Mouse (Mus musculus): ENCODE results near the gene Ppp1r3d.

The Ppp1r3d gene

DNA sequence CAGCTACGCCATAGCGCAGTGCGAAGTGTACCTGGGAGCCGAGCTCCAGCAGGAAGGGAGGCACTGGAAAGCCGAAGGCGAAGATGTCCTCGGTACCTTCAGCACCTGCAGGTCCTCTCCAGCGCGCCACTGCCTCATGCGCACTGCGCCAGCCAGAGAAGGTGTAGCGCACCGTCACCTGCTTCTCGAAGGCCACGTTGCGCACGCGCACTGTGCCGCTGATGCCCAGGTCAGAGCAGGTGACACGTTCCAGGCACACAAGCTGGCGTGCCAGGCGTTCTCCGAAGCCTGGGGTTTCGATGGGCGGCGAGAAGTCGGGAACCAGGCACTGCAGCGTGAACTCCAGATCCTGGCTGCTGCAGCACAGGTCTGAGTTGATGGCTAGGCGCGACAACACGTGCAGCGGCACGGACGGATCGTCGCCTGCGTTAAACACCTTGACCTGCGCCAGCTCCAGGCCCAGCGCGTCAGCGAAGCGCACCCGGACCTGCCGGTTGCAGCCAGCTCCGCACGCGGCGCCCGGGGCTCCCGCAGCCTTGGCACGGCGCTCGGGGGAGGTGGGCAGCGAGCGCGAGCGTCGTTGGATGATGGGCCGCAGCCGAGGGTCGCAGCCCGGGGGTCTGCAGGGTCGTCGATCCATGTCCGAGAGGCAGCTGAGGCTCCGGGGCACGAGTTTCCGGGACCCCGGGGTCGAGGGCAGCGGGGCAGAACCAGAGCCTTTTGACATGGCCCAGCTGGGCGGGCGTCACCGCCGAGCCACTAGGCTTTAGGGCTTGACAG, 601 bp downstream of the Ppp1r3d start:
- no peak for DNase-seq (ENCODE audit: low spot score)

DNA sequence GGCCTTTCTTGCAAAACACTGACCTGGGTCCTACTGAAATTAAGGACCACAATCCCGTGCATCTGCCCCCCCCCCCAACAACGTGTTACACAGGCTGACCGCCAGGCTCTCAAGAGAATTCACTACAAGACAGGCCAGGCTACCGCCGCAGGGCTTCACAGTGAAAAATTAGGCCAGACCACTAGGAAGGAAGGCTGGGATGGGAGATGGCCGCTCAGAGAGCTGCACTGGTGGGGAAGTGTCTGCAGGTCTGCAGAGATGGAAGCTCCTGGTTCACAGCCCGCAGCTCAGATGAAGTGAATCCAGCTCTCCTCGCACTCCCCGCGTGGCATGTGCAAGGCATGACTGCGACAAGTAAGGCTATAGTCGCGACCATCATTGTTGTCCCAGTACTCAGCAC, 1.2 kb downstream of the Ppp1r3d start:
- DNase-seq (ENCODE audit: low spot score) = no peak

DNA sequence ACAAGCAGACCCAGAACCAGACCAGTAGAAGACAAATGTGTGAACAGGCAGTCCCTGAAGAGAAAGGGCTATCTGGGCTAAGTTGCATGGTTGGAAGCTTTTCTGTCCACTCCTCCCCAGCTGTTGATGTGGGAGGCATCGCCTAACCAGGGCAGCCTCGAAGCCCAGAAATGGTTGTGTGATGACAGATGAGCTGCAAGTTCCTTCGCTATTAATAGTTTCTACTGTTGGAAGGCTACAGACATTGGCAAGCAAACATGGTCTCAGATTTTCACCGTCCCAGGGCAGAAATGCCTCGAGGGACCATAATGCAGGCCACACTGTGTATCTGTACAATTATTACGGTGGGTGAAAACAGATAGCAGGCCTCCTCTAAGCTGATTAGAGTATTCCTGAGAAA, 1.7 kb downstream of the Ppp1r3d start:
- DNase-seq (ENCODE audit: low spot score) = peak; percentile 54

DNA sequence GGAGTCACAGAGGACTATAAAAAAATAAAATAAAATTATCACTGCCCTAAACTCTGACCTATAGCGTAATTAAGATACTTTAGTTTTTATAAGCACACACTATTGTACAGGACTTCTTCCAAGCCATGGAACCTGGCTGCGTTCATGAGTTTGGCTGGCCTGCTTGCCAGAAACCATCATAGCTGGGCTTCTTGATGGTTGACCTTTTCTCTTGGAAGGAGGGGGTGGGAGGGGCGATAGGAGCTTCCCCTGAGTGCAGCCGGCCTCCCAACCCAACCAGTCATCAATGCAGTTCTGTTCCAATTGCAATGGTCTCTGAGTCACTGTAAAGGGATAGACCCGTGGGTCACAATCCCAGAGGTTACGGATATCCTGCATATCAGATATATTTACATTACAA, 4.0 kb downstream of the Ppp1r3d start:
- DNase-seq (ENCODE audit: low spot score) = no peak

DNA sequence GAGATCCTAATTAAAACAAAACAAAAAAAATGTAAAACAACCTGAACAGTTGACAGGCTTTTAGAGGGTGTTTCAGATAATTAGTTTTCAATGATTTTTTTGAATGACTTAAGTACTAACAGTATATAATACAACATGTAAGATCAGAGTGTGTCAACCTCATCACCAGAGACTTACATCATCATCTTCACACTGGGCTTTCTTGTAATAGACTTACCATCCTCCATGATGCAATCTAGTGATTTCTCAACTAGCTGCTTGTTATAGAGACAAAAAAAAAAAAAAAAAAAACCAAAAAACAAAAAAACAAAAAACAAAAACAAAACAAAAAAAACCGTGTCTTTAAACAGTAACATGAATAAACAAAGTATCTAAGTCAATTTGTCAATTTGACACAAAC, 5.2 kb downstream of the Ppp1r3d start:
- no peak for DNase-seq (ENCODE audit: low spot score)

DNA sequence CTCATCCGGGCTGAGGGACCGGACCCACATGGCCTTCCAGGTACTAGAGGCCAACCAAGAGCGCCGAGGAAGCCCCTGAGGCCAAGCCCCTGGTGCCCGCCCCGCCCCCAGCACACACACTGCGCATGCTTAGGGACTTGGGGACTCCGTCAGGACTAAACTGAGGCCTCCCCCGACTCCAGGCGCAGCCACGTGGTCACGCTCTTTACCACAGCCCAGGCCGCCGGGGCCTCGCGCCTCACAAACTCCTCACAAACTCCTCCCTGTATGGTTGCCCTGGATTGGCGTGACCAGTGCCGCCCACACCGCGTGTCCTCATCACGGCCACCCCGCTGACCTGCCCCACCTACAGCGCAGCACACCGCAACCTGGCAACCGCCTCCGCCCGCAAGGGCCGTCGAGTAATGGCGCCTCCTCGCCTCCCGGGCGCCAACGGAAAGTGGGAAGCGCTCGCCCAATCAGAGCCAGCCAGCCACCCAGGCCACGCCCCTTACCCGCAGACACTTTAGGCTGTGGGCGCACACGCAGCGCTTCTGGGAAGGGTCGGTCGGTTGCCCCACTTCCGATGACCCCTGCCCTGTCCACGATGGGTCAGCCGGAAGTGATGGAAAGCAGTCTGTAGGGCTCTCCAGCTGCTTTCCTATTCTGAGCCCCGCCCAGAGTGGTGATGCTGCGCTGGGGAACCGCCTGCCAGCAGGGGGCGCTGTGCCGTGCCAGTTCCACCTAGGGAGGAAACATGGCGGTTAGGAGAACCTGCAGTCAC, 7.0 kb downstream of the Ppp1r3d start, which contains the start of gene Sycp2:
Gene Sycp2, minus strand, starts transcription at position 633 of the 763 bp plus-strand sequence.
- no peak for DNase-seq (ENCODE audit: low spot score)
